Mouse (Mus musculus) lung, postnatal 25 days (tissue): ENCODE measurements at regions not wholly inside any gene's neighbourhood (a gene's known extent, or its start where the extent isn't known, plus 50 kb on each side); places are given as distances from the start of the nearest gene placed in this dataset.

Experiments used
- DNase-seq: peaks from one replicate; pipeline ENCODE4 v3.0.0; 2022; ENCODE audit warnings: low spot score

DNA sequence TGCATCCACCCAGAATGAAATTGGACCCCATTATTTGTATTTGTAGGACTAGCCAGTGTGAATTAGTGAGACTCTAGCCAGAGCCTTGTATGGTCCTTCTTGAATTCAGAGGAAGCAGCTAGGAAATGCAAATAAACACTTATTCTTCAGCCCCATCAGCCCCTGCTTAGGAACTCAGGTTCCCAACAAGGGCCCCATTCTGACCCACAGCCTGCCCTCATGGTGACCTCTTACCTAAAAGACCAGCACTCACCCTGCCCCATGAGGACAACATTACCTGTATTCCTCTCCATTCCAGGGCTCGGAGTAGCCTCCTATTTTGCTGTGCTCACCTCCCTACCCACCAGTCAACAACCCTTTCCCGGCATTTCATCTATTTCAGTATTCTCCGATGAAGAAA is 283.6 kb upstream of the Noct start:
- no peak for DNase-seq

DNA sequence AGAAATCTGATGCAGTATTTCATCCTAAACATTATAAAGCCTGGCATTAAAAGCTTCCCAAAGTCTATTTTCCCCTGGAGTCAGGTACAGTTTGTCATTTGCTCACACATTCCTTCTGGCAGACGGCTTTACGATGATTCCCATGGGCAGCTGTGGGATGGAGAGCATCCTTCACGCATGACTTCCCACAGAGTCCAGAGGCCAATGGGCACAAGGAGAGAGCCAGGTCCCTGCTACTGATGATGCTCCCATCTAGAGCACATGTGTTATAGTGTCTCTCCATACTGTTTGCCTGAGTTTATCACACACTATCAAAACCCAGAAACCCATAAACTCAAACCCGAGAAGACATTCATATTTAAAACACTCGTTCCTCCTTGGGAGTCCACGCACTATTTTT is 270.8 kb upstream of the Noct start:
- no peak for DNase-seq

DNA sequence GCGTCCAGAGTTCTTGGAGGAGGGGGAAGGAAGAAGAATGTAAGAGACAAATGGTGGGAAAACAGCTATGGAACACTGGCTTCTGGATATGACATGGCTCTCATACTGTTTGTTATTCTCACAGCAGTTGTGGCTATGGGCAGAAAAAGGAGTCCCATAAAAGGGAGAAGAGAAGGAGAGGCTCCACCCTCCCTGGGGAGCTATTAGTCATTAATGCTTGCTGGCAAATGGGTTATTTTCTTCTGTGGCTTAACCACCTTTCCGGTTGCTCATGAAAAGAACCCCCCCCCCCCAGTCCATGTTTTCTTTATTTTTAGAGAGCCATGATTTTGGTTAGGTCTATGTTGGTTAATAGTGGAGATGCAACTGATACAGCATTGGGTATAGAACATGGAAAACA is 253.9 kb upstream of the Noct start:
- no peak for DNase-seq

DNA sequence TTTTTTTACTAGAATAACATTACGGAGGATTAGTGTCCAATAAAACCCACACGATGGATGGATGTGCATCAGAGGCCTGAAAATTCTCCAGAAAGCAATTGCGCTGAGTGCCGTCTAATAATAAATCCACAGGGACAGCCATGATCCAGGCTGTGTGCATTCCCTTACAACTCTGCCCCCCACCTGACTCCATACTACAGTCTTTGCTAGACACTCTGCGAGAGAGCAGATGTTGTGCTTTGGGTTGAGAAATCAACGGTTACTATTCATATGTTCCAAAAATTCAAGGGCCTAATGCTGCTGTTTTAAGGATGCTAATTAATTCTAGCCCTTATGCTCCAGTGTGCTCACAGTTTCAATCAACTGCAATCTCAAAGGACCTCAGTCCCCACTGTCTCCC is 251.2 kb upstream of the Noct start:
- DNase-seq, result no peak

DNA sequence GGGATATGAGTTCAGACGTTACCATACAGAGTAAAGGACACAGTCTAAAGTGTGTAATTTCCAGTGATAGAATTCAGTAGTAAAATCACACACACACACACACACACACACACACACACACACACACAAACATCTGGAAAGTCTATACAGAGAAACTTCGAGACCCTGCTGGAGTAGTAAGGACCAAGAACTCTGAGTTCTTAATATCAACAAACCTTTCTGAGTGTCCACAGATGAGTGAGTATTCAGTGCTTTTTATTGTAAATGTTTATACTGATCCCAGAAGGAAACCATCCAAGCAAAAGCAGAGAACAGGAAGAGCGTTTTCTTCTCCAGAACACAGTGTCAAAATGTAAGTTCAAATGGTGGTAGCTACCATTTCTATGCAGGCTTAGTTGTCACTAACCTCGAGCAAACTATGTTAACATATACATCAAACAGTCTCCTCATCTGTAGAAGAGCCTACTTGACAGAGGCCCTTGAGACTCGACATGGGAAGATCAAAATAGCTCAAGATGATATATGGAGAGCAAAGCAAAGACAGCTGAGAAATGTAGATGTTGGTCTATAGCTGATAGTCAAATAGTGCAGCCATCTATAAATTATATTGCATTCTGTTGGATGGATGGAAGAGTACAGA is 248.0 kb upstream of the Noct start:
- no peak for DNase-seq

DNA sequence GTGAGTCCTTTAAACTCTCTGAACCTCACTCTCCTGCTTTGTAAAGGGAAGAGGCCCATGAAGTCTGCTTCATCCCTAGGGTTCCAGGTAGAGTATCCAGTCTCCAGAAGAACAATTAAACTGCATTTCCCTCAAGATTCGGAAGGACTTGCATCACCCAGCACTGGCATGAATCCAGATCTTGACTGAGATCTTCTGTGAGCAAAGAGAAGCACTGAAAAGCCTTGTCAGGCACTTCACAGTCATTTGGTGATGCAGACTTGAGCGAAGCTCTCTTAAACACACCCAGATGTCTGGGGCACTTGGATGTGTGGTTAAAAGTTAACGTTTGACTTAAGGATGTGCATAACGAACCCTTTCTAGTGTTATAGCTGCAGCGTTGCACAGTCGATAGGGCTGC is 247.4 kb upstream of the Noct start:
- peak; percentile 21 for DNase-seq

DNA sequence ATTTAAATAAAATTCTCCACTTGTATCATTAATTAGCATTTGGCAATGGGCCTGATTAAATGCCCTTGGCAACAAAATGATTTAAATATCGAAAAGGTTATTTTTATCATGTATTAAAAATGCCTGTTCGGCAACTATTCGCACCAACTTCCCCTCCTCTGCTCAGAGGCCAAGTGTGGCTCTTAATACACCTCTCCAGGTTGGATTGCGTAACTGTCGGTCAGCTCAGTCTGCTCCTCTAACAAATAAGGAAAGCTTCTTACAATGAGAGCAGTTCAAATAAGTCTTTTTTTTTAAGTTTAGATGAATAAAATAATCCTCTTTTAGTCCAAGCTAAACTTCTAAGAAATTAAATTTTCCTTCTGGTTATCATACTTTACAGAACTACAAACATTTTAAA is 245.6 kb upstream of the Noct start:
- DNase-seq, result peak; percentile 73

DNA sequence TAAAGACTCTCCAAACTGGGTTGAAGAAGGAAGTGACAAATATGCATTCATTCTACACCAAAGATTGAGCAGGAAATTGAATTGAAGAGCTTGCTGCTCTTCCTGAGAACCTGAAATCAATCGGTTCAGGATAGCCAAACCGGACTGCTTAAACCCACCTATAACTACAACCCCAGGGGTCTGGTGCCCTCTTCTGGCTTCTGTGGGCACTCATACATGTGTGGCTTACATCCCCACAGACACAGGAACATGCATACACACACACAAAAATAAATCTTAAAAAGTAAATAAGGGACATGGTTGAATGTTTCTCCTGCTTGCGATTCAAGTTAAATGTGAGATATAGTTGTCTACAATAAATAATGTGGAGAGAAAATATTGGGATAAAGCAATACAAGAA is 244.7 kb upstream of the Noct start:
- no peak for DNase-seq

DNA sequence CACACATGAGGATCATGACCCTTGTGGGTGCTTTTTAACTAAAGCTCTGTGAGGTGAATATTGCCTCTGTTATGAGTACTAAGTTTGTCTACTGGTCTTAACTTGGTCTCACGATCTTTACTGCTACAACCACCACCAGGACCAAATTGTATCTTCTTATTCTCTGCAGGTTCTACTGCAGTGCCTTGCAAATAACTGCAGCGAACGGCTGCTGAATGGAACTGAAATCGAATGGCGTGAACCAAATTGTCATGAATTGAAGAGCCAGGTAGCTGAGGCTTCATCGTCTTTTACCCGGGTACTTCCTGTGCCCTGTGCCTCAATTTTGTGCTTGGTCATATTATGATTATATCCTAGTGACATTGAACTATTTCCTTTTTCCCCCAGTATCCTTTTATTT is 242.5 kb upstream of the Noct start:
- no peak for DNase-seq

DNA sequence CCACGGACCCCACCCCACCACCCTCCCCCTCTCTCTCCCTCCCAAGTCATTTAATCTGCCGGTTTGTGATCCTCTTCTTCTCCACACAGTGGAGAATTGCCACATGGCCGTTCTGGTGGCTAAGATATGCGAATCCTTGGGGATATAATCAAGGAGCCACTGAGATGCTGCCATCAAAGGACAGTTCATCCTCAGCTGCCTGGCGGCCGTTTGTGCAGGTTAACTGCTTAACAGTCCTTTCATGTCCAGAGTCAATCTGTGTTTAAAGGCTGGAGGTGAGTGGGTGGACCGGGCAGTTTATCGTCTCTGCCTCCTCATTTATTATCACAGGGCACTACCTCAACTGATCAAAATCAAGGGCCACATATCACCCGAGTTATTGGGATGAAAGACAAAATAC is 241.6 kb upstream of the Noct start:
- DNase-seq, result no peak

DNA sequence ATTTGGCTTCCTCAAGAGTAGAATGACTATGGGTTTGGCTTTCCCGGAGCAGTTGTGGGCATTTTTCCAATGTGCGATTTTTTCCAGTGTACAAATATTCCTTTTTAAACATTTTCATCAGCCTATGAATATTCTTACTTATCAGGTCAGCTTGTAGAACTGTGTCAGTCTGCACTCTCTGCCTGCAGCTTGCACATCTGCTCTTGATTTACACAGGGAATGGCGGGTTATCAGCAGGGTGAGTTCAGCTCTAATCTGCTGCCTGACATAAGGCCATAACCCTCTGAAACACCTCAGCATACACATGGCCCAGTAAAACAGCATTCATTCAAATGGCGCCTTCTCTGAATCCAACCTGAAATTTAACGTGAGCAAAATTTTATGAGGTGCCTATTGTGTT is 241.1 kb upstream of the Noct start:
- DNase-seq, result no peak

DNA sequence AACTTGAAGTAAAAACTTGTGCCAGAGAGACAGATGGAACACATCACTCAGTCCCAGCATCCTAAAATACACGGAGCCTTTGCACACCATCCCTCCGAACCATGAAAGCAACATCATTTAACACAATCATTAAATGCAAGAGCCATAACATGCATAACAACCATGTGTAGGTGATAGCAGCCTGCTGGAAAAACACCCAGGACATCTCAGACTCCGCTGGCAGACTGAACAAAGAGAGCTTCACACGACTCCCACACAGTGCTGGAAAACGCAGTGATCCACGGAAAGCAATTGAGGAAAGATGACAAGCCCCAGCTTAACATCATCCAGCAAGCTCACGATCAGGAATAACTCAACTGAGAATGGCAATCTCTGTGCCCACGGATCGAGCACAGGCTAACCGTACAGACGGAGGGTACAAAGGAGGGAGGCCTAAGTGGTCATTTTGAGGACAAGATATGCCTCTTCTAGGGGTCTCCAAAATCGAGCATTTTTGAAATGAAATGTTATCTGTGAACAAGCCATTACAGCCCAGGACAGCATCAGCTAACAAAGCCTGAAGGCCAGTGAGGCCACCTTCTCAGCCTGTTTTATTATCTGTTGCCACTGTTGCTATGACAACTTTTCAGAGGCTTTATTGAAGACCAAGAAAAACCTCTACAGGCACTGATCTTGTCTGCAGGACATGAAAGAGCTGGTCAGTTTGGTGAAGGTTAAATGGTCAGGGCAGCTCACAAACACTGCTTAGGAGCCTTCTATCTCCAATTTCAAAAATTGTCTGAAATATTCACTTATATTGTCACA is 240.1 kb upstream of the Noct start:
- no peak for DNase-seq

DNA sequence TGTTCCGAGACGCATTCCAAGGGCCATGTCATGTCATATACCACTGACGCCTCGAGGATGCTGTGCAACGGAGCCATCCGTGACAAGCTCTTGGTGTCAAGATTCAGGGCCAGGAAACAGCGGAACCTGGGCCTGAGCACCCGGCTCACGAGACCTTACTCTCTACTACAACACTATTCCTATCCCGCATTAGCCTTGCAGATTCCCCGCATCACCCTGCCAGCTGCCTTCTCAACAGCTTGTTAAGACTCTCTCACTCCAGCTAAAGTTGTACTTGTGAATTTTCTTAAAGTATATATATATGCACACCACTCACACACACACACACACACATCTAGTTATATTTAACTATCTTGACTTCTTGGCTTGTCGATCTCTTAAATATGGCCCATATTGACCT is 236.4 kb upstream of the Noct start:
- no peak for DNase-seq

DNA sequence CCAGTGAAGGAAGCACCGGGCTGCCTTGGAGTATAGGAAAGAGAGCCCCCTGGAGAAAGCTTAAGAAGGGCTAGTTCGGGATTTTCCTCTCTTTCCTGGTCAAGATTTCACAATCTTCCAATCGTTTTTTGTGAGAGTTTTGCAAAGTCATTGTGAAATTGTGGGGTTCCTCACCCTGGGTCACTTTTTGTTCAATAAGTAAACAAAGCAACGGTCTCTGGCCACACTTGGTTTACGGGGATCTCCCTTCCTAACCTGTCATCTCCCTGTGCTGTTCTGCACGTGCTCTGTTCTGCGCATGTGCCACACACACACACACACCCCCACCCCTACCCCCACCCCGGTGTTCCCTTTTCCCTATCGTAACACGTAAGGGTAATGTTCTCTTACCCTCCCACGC is 233.4 kb upstream of the Noct start:
- DNase-seq, result no peak

DNA sequence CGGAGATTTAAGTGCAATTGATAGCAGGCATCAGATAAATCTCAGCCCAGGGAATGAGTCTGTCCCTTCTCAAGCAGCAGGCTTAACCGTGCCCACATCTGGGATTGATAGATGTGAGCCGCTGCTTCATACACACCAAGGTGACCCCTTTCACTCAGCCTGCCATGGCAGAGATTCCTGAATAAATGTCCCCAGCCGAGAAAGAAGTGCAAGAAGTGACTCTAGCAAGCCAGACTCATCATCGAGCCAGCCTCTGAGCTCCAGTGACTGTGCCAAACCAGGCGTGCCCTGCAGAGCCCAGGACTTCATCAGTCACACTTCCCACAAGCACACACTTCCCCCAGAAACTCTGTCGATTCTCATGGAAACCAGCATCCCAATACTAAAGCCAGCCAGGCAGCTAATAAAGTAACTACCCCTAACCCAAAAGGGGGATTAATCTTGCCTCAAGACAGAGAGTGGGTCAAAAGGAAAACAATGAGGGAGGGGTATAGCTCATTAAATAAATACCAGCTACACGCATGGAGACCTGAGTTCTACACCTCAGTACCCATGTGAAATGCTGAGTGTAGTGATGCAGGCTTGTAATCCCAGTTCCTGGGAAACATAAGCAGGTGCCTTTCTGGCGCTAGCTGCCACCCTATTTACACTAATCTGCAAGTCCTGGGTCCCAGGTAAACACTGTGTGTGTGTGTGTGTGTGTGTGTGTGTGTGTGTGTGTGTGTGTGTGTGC is 231.5 kb upstream of the Noct start:
- no peak for DNase-seq

DNA sequence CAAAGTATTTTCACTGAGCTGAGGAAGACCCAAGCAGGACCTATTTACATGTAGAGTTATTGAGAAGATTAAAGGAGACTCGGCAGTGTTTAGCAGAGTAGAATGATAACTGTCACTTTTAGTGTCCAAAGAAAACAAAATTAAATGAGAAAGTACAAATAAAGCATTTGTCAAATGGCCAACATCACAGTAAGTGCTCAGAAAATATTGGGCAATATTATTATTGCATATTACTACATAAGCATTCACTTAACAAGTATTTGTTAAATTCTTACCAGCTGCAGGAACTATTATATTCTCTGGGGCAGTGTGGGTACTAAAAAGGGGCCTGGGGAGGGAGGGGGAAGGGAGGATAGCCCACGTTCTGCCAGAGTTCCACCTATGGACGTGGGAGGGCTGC is 224.5 kb upstream of the Noct start:
- DNase-seq, result no peak

DNA sequence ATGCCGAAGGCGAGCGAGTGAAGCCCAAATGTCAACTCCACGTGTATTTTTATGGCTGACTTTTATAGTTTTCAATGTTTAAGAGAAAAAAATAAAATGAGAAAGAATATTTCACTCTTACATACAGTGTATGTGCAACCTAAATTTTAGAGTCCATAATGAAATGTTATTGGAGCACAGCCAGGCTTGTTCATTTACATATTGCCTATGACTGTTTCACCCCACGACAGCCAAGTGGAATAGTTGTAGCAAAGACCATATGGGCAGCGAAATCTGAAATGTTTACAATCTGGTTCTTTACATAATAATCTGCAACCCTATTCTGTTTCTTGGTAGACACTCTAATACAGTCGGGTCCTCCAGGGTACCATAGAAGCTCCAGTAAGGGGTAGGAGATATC is 223.3 kb upstream of the Noct start:
- no peak for DNase-seq

DNA sequence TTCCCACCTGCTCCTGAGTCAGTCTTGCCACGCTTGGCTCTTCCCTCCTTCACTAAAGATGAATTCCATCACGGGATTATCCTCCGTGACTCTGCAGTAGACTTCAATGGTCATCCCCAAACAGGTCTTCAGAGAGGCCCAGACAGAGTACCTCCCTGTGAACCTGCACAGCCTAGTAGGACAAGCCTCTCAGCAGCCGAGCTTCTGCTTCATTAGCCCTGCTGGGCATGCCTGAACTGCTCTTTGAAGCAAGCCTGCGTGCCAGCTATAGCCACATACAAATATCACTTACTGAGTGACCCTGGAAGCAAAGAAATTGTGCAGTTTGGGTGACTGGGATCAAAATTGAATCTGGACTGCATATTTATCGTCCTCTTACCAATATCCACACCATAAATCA is 221.6 kb upstream of the Noct start:
- no peak for DNase-seq

DNA sequence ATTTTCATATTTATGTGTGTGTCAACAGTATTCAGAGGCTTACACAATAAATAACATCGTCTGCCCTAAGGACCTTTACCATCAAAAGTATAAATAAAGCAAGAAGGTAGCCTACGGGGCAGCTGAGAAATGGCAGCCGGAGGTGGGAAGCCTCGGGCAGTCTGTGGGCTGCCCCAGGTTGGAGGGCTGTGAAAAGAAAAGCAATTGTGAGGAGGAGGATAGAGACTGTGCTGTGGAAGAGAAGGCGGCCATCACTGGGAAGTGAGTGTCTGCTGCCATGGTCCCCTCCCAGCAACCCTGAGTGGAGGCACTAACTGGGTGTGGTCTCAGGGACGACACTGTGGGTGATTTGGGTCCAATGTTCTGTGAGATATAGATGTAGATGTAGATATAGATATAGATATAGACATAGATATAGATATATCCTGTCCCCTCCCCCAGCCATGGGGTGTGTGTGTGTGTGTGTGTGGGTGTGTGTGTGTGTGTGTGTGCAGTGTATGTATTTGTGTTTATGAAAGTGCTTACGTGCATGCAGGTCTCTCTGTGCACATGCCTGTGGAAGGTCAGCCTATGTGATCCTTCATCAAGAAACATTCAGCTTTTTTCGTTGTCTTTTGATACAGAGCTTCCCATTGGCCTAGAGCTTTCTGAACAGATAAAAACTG is 220.6 kb upstream of the Noct start:
- DNase-seq, result no peak

DNA sequence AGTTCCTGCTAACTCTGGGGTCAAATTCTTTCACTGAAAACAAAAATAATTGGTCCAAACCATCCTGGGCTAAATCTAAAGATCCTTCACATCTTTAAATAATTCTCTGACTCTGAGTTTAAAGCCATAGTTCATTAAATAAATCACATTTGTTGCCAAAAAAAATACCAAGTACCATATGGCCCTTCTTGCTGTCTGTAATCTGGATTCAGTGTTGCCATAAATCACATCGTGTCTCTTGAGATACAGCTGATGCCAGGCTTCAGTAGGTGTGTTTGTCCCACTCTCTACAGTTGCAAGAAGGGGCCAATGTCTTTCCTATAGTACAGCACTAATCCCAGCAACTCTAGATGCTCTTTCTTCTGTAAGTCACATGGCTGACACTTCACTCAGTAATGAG is 220.0 kb upstream of the Noct start:
- no peak for DNase-seq

DNA sequence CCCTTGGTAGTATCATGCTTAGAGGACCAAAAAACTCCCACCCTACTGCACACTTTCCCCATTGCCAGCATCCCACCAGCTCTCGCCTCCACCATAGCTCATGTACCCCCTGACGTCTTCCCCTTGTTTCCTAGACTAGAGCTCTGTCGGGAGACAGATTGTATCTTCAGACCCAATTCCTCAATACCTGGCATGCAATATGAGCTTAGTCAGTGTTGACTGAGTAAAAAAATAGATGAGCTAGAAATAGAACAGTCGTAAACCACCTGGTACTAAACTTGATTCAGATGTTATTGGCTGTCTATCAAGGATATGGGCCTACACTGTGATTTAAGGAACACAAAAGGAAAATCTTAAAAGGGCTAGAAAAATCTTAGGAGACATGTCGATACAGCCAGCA is 215.1 kb upstream of the Noct start:
- no peak for DNase-seq

DNA sequence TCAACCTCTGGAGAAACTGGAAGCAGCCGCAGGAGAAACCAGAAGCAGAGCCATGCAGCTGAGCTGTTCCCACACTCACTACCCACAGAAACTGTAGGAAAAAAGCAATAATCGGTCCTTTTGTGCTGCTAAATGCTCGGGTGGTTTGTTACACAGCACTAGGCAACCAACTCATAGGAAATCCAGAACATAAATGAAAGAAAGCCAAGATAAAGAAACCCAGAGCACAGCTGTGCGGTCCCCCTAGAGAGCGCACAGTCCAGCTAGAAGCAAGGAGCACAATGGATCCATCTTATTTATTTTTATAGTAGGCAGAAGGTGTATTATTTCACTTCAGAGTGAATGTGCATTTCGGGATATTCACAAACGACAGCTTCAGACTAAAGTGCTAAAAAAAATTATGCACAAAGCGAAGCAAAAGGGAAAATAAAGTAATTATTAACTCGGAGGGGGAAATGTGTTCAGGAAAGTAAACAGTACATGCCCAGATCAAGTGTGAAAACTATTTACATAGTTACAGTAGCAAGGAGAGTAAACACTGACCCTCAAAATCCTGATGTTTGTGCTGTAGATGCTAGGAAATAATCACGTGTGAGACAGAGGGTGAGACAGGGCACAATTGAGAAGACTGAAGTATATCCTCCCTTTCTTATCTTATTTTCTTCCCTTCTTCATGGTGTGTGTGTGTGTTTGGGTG is 204.4 kb upstream of the Noct start:
- no peak for DNase-seq
